Mouse (Mus musculus) cerebellum, adult 2 months (tissue): ENCODE results near the gene Atp8b2. TPM values are rescaled to one million over a fixed set of nuclear protein-coding genes. Genes with fewer than 3 reads are reported as not detected.

ENCODE experiments used
- DNase-seq, 2 experiments: peaks; one replicate each; pipeline ENCODE4 v3.0.0; 2021
- H3K27ac ChIP-seq: fragments of 200-500 bp; 2 replicates; pipeline ENCODE4 v1.5.1; 2012; ENCODE audit warnings: low read length, control low read depth, inconsistent platforms; ENCODE audit not compliant: insufficient read depth
- H3K27me3 ChIP-seq: fragments of 200-500 bp; 2 replicates; pipeline ENCODE4 v1.6.1; 2012; ENCODE audit warnings: inconsistent platforms, mild to moderate bottlenecking, low read length, moderate library complexity; ENCODE audit not compliant: control insufficient read depth, insufficient read depth
- H3K4me1 ChIP-seq: fragments of 200-500 bp; 2 replicates; pipeline ENCODE4 v1.6.1; 2011; ENCODE audit warnings: low read length; ENCODE audit not compliant: control insufficient read depth, insufficient read depth
- H3K4me3 ChIP-seq: fragments of 200-500 bp; replicated peaks from 2 replicates; pipeline ENCODE3; 2011; ENCODE audit warnings: mild to moderate bottlenecking, low read depth, low read length, control low read depth; ENCODE audit not compliant: insufficient read depth
- CTCF ChIP-seq: fragments of 200-500 bp; IDR thresholded peaks from 2 replicates; pipeline ENCODE4 v1.5.1; 2011; ENCODE audit warnings: low read depth, mild to moderate bottlenecking, control low read depth, low read length, moderate library complexity, borderline replicate concordance; ENCODE audit not compliant: insufficient read depth
- POLR2A ChIP-seq: fragments of 200-500 bp; IDR thresholded peaks from 2 replicates; pipeline ENCODE4 v1.6.1; 2011; ENCODE audit warnings: low read length, control low read depth, borderline replicate concordance; ENCODE audit not compliant: insufficient read depth
- WGBS: fragments of 180-500 bp; shearing (Covaris S2); methylation state at CpG from one replicate; pipeline ENCODE4 v1.1.7; 2018; 5-methylcytosine and 5-hydroxymethylcytosine counted together
- polyA plus RNA-seq: library from polyadenylated mRNA; depleted of rRNA; stranded (reverse); fragments of >200 nt; gene quantifications from 2 replicates; pipeline ENCODE4 v1.2.3, GENCODE M21; 2012; rRNA removed

Atp8b2 gene
- polyA plus RNA-seq, 1 experiment, result 91.9 TPM

- no peaks in the 10 kb centered on the region for H3K4me1 ChIP-seq
- H3K27ac ChIP-seq, result no peak overlapping the region
- no peak for DNase-seq
- H3K27me3 ChIP-seq, result no peaks in the 10 kb centered on the region
- no peak overlapping the region for H3K4me3 ChIP-seq
- TF ChIP-seq CTCF, result no peak
- TF ChIP-seq POLR2A, result no peak
- 39% methylated on average over 5 of the region's 5 CpGs for WGBS
Measured at GRCm38 (mm10) chr3:89896571-89896970, 66.7 kb downstream of the Atp8b2 start.

- no peak for TF ChIP-seq POLR2A
- no peak for TF ChIP-seq CTCF
- 89% methylated on average over 5 of the region's 5 CpGs for WGBS
- H3K27me3 ChIP-seq, result no peaks in the 10 kb centered on the region
- no peak overlapping the region for H3K27ac ChIP-seq
- H3K4me1 ChIP-seq, result no peaks in the 10 kb centered on the region
- no peak for DNase-seq
- no peak overlapping the region for H3K4me3 ChIP-seq
Measured at GRCm38 (mm10) chr3:89892517-89893106, 70.7 kb downstream of the Atp8b2 start.

- Histone ChIP-seq H3K4me1 (no peaks in the 10 kb centered on the region), H3K4me3 (no peak overlapping the region), H3K27me3 (no peaks in the 10 kb centered on the region), H3K27ac (no peak overlapping the region)
- DNase-seq, result no peak
- TF ChIP-seq CTCF (no peak), POLR2A (no peak)
Measured at GRCm38 (mm10) chr3:89891696-89892095, 71.6 kb downstream of the Atp8b2 start.

GRCm38 (mm10) chr3:89889841-89890430 lies 73.4 kb downstream of the Atp8b2 start:
- Histone ChIP-seq H3K27me3 (no peaks in the 10 kb centered on the region), H3K4me3 (no peak overlapping the region), H3K27ac (no peak overlapping the region), H3K4me1 (no peaks in the 10 kb centered on the region)
- no peak for TF ChIP-seq CTCF
- no peak for TF ChIP-seq POLR2A
- 28% methylated on average over 8 of the region's 8 CpGs for WGBS
- no peak for DNase-seq

Other genes with a start within 250 kb of the Atp8b2 start
- gene Adar, start 248.5 kb downstream of the Atp8b2 start, polyA plus RNA-seq, result 108 and 112 TPM in 2 replicates
- 46.2 and 51.4 TPM in 2 replicates for gene Chrnb2, start 198.9 kb downstream of the Atp8b2 start, polyA plus RNA-seq
- gene Ube2q1, start 189.9 kb downstream of the Atp8b2 start, polyA plus RNA-seq, result 52.7 and 55.7 TPM in 2 replicates
- gene She, start 132.1 kb downstream of the Atp8b2 start, polyA plus RNA-seq, result 1.7 and 1.9 TPM in 2 replicates
- gene Il6ra, start 50.3 kb downstream of the Atp8b2 start, polyA plus RNA-seq, result 1.1 and 1.3 TPM in 2 replicates
- gene Hax1, start 35.3 kb upstream of the Atp8b2 start, polyA plus RNA-seq, result 116 and 125 TPM in 2 replicates
- gene 4933434E20Rik, start 88.1 kb upstream of the Atp8b2 start, polyA plus RNA-seq, result 112 and 116 TPM in 2 replicates
- gene Ubap2l, start 89.1 kb upstream of the Atp8b2 start, polyA plus RNA-seq, result 90.4 and 102 TPM in 2 replicates
- gene Tpm3, start 109.1 kb upstream of the Atp8b2 start, polyA plus RNA-seq, result 120 and 124 TPM in 2 replicates
- 0.16 and 0.27 TPM in 2 replicates for gene Nup210l, start 140.6 kb upstream of the Atp8b2 start, polyA plus RNA-seq